Mouse (Mus musculus) heart, embryonic 13.5 days (tissue): ENCODE data around the gene Adh6b. TPM values are rescaled to one million over a fixed set of nuclear protein-coding genes. Genes with fewer than 3 reads are reported as not detected.
"Not testable (repeated sequence)": the region's sequence is repeated elsewhere in the genome, so short reads cannot be mapped to it uniquely, and the experiment has no call there.

Experiments used
- ATAC-seq: fragments of 200-750 bp; cut with Nextera tagmentation; 2 replicates; pipeline ENCODE4 v1.8.0; 2017; ENCODE audit warnings: moderate TSS enrichment; ENCODE audit not compliant: insufficient number of reproducible peaks, low FRiP score, low TSS enrichment; ENCODE audit errors: extremely low read depth
- H3K27ac ChIP-seq: fragments of 300-500 bp; sonication (generic); replicated peaks from 2 replicates; pipeline ENCODE4 v1.5.1; 2015; ENCODE audit warnings: moderate library complexity, mild to moderate bottlenecking, inconsistent platforms
- H3K27me3 ChIP-seq: fragments of 300-500 bp; sonication (generic); replicated peaks from 2 replicates; pipeline ENCODE4 v1.6.1; 2015; ENCODE audit warnings: mild to moderate bottlenecking, inconsistent platforms
- H3K36me3 ChIP-seq: fragments of 300-500 bp; sonication (generic); 2 replicates; pipeline ENCODE4 v1.6.1; 2015; ENCODE audit warnings: mild to moderate bottlenecking, inconsistent platforms
- H3K4me1 ChIP-seq: fragments of 300-500 bp; sonication (generic); 2 replicates; pipeline ENCODE4 v1.6.1; 2015; ENCODE audit warnings: inconsistent platforms
- H3K4me2 ChIP-seq: fragments of 300-500 bp; sonication (generic); 2 replicates; pipeline ENCODE4 v1.6.1; 2015; ENCODE audit warnings: inconsistent platforms, mild to moderate bottlenecking, moderate library complexity
- H3K4me3 ChIP-seq: fragments of 300-500 bp; sonication (generic); 2 replicates; pipeline ENCODE4 v1.5.1; 2015; ENCODE audit warnings: moderate library complexity, mild to moderate bottlenecking, inconsistent platforms
- H3K9ac ChIP-seq: fragments of 300-500 bp; sonication (generic); 2 replicates; pipeline ENCODE4 v1.6.1; 2015; ENCODE audit warnings: inconsistent platforms, mild to moderate bottlenecking, moderate library complexity
- H3K9me3 ChIP-seq: fragments of 300-500 bp; sonication (generic); 2 replicates; pipeline ENCODE4 v1.6.1; 2016; ENCODE audit warnings: inconsistent platforms
- WGBS: fragments of 180-500 bp; shearing (Covaris S2); methylation state at CpG from one replicate; pipeline ENCODE4 v1.1.7; 2015; ENCODE audit warnings: mixed read lengths; 5-methylcytosine and 5-hydroxymethylcytosine counted together
- polyA plus RNA-seq: library from polyadenylated mRNA; unstranded; fragments of >200 nt; fragmentation: Nextera tagmentation; extraction: Ambion mirVana; gene quantifications from 2 replicates; pipeline ENCODE4 v1.2.1, GENCODE M21; 2015

Gene Adh6b
- polyA plus RNA-seq, 1 experiment from 2014 or later = 3.3 TPM

GRCm38 (mm10) chr3:138362920-138363319 is 21.3 kb downstream of the Adh6b start:
- H3K4me2 ChIP-seq = no peak overlapping the region
- peaks cover 6% of the 10 kb centered on the region for H3K4me1 ChIP-seq
- H3K4me3 ChIP-seq = no peak overlapping the region
- H3K27me3 ChIP-seq = no peaks in the 10 kb centered on the region
- WGBS = 80% methylated on average over 2 of the region's 2 CpGs
- no peaks in the 10 kb centered on the region for H3K9me3 ChIP-seq
- no peak overlapping the region for H3K9ac ChIP-seq
- no peaks in the 10 kb centered on the region for H3K36me3 ChIP-seq
- ATAC-seq = no peak
- no peak overlapping the region for H3K27ac ChIP-seq

GRCm38 (mm10) chr3:138366181-138366580 is 24.6 kb downstream of the Adh6b start:
- no peak overlapping the region for H3K27ac ChIP-seq
- no peak overlapping the region for H3K4me2 ChIP-seq
- H3K9me3 ChIP-seq = no peaks in the 10 kb centered on the region
- H3K9ac ChIP-seq = no peak overlapping the region
- H3K4me1 ChIP-seq = peaks cover 6% of the 10 kb centered on the region
- H3K4me3 ChIP-seq = no peak overlapping the region
- no peaks in the 10 kb centered on the region for H3K36me3 ChIP-seq
- no peaks in the 10 kb centered on the region for H3K27me3 ChIP-seq
- no peak for ATAC-seq
- 85% methylated on average over 2 of the region's 2 CpGs for WGBS

DNA sequence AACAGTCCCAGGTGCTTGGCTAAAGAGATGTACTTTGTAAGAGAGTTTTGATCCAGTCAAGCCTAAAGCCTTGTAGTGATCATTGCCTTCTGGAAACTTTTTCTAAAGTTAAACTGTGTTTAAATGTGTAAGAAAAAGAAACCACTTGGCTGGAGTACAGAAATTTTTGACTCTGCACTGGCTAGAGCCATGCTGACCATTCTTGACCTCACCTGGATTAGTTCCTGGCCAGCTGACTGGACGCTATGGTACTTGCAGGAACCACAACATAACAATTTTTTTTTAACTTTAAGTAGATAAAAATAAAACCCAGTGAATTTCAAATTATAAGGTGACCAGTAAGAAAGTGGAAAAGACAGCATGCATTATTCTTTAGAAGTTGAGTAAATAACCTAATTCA is 28.0 kb downstream of the Adh6b start:
- WGBS = 88% methylated on average over 1 of the region's 1 CpGs
- Histone ChIP-seq H3K4me2 (no peak overlapping the region), H3K9me3 (no peaks in the 10 kb centered on the region), H3K4me1 (peaks cover 6% of the 10 kb centered on the region), H3K9ac (no peak overlapping the region), H3K27ac (no peak overlapping the region), H3K4me3 (no peak overlapping the region), H3K27me3 (no peaks in the 10 kb centered on the region), H3K36me3 (no peaks in the 10 kb centered on the region)
- no peak for ATAC-seq

- H3K4me1 ChIP-seq, H3K9ac ChIP-seq, H3K9me3 ChIP-seq, H3K4me2 ChIP-seq, H3K4me3 ChIP-seq, ATAC-seq, H3K36me3 ChIP-seq, H3K27ac ChIP-seq, H3K27me3 ChIP-seq: not testable (repeated sequence)
- WGBS = 42% methylated on average over 4 of the region's 4 CpGs
These were observed 28.7 kb downstream of the Adh6b start for GRCm38 (mm10) chr3:138370289-138370688.

DNA sequence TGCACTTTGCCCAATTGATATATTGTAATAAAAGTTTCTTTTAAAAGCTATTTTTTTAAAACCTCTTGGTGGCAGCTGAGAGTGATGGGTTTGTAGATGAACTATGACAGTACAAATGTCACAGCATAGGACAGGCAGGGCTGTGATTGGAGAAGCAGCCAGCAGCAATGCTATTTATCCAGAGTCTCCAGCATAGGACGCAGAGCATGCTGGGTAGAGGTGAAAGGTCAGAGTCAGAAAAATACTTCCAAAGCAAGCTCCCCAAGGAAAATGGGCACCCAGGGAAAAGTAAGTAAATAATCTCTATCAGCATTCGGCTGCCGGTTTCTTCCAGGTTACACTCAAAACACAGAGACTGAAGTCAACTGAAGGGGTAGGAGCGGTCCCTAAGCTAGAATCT is 32.3 kb downstream of the Adh6b start:
- Histone ChIP-seq H3K4me1 (no peaks in the 10 kb centered on the region), H3K36me3 (no peaks in the 10 kb centered on the region), H3K27ac (no peak overlapping the region), H3K9ac (no peak overlapping the region), H3K4me2 (no peak overlapping the region), H3K4me3 (no peak overlapping the region), H3K9me3 (no peaks in the 10 kb centered on the region; the same call in 1 of the 2 replicates), H3K27me3 (no peaks in the 10 kb centered on the region)
- ATAC-seq = no peak
- WGBS = 82% methylated on average over 4 of the region's 4 CpGs

DNA sequence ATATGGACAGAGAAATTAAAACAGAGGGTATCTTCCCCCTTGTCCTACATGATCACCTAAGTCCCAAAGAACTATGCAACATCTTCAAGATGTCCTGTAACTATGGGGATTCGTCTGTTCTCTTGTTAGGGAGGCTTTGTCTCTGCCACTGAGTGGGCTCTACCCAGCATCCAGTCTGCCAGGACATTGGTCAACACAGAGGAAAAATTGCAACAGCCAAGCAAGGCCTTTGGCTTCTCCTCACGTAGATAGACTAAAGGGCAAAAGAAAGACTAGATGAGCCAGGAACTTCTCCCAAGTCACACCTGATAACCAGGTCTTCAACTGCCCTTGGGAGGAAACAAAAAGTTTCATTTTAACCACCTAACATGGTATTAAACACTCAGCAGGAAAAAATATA is 33.6 kb downstream of the Adh6b start:
- peaks cover 3% of the 10 kb centered on the region; the same call in 1 of the 2 replicates for H3K9me3 ChIP-seq
- no peak for ATAC-seq
- no peaks in the 10 kb centered on the region for H3K27me3 ChIP-seq
- no peaks in the 10 kb centered on the region for H3K36me3 ChIP-seq
- H3K4me1 ChIP-seq = no peaks in the 10 kb centered on the region
- H3K27ac ChIP-seq = no peak overlapping the region
- 78% methylated on average over 2 of the region's 2 CpGs for WGBS
- H3K9ac ChIP-seq = no peak overlapping the region
- H3K4me3 ChIP-seq = no peak overlapping the region
- no peak overlapping the region for H3K4me2 ChIP-seq

DNA sequence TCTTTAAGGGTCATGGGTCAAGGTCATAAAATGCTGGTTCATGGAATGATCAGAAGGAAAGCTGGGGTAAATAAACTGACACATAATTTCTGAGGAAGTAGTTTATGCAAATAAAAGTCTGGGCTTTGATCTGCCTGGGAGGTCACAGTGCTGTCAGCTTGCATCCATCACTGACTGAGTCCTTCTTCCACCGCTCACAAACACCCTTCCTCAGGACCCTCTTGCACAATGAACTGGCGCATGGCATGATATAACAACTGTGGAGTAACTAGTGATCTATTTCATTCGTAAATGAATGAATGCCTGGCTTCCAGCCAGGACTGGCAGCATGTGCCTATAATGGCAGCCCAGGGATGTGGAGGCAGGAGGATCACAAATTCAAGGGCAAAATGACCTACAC is 39.6 kb downstream of the Adh6b start:
- Histone ChIP-seq H3K4me2 (no peak overlapping the region), H3K27ac (no peak overlapping the region), H3K36me3 (no peaks in the 10 kb centered on the region), H3K9ac (no peak overlapping the region), H3K4me1 (no peaks in the 10 kb centered on the region), H3K27me3 (no peaks in the 10 kb centered on the region), H3K4me3 (no peak overlapping the region), H3K9me3 (peaks cover 3% of the 10 kb centered on the region; the same call in 1 of the 2 replicates)
- WGBS = 52% methylated on average over 3 of the region's 3 CpGs
- ATAC-seq = no peak

- WGBS = 85% methylated on average over 6 of the region's 6 CpGs
- no peak overlapping the region for H3K4me2 ChIP-seq
- no peak for ATAC-seq
- no peak overlapping the region for H3K9ac ChIP-seq
- no peaks in the 10 kb centered on the region for H3K9me3 ChIP-seq
- H3K4me3 ChIP-seq = no peak overlapping the region
- no peaks in the 10 kb centered on the region for H3K4me1 ChIP-seq
- no peaks in the 10 kb centered on the region for H3K27me3 ChIP-seq
- H3K36me3 ChIP-seq = no peaks in the 10 kb centered on the region
- H3K27ac ChIP-seq = no peak overlapping the region
These were observed 45.6 kb downstream of the Adh6b start for GRCm38 (mm10) chr3:138387155-138387554.

DNA sequence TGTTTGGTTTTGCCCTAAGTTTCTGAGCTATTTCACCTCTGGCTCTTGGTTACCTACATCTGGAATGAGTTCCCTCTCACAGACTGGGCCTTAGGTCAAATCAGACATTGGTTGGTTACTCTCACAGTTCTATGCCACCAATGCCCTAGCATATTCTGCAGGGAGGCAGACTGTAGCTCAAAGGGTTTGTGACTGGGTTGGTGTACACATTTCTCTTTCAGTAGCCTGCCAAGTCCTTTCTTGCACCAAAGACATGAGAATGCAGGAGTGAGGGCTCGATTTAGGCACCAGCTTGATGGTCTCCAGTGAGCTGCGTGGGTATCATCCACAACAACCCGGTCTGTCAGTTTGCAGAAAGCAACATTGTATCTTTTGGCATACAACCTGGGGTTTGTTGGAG is 63.3 kb downstream of the Adh6b start:
- Histone ChIP-seq H3K9ac (no peak overlapping the region), H3K27me3 (no peaks in the 10 kb centered on the region), H3K27ac (no peak overlapping the region), H3K4me3 (no peak overlapping the region), H3K36me3 (no peaks in the 10 kb centered on the region), H3K9me3 (no peaks in the 10 kb centered on the region), H3K4me2 (no peak overlapping the region), H3K4me1 (no peaks in the 10 kb centered on the region)
- 53% methylated on average over 3 of the region's 3 CpGs for WGBS
- ATAC-seq = no peak

DNA sequence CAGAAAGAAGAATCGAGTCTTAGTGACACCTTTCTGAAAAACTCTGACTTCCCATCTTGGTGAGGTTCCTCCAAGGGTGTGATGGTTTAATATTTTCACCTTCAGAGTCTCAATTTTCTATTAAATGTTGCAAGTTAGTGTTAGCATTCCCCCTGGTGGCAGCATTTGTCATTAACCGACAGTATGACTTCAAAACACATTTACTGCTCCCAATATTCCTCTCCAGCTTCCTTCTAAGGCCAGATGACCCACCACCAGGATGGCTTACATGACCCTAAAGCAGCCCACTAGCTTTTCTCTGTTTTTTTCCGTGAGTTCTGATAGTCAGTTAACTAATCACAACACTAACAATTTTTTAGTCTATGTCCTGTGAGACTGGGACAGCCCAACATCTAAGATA is 63.8 kb downstream of the Adh6b start:
- Histone ChIP-seq H3K4me3 (no peak overlapping the region), H3K4me2 (no peak overlapping the region), H3K9ac (no peak overlapping the region), H3K9me3 (no peaks in the 10 kb centered on the region), H3K36me3 (no peaks in the 10 kb centered on the region), H3K27me3 (no peaks in the 10 kb centered on the region), H3K4me1 (no peaks in the 10 kb centered on the region), H3K27ac (no peak overlapping the region)
- ATAC-seq = no peak
- 25% methylated on average over 3 of the region's 3 CpGs for WGBS

- Histone ChIP-seq H3K9ac (no peak overlapping the region), H3K27me3 (no peaks in the 10 kb centered on the region), H3K4me2 (no peak overlapping the region), H3K9me3 (no peaks in the 10 kb centered on the region), H3K36me3 (no peaks in the 10 kb centered on the region), H3K4me3 (no peak overlapping the region), H3K4me1 (no peaks in the 10 kb centered on the region), H3K27ac (no peak overlapping the region)
- ATAC-seq = no peak
- WGBS = 59% methylated on average over 7 of the region's 7 CpGs
These were observed 64.3 kb downstream of the Adh6b start for GRCm38 (mm10) chr3:138405840-138406239.

- Histone ChIP-seq H3K9me3 (no peaks in the 10 kb centered on the region), H3K9ac (no peak overlapping the region), H3K27ac (no peak overlapping the region), H3K4me3 (no peak overlapping the region), H3K4me2 (no peak overlapping the region), H3K27me3 (no peaks in the 10 kb centered on the region), H3K4me1 (no peaks in the 10 kb centered on the region), H3K36me3 (no peaks in the 10 kb centered on the region)
- WGBS = 46% methylated on average over 1 of the region's 1 CpGs
- no peak for ATAC-seq
These were observed 66.3 kb downstream of the Adh6b start for GRCm38 (mm10) chr3:138407920-138408319.
